Mouse (Mus musculus) pancreas, adult 10 weeks (tissue): ENCODE measurements around the gene Pds5a. TPM values are rescaled to one million over a fixed set of nuclear protein-coding genes. Genes with fewer than 3 reads are reported as not detected.

Source experiments
- polyA plus RNA-seq: library from polyadenylated mRNA; stranded (reverse); fragments of 350-450 nt; fragmentation: Illumina TruSeq; extraction: RNeasy Lipid Tissue Mini Kit (QIAGEN cat#74804); gene quantifications from one replicate; pipeline ENCODE4 v1.2.3, GENCODE M21; 2015; ENCODE audit warnings: low read depth, low replicate concordance; ENCODE audit not compliant: insufficient read depth

Gene Pds5a
- polyA plus RNA-seq, result 18.6 TPM

DNA sequence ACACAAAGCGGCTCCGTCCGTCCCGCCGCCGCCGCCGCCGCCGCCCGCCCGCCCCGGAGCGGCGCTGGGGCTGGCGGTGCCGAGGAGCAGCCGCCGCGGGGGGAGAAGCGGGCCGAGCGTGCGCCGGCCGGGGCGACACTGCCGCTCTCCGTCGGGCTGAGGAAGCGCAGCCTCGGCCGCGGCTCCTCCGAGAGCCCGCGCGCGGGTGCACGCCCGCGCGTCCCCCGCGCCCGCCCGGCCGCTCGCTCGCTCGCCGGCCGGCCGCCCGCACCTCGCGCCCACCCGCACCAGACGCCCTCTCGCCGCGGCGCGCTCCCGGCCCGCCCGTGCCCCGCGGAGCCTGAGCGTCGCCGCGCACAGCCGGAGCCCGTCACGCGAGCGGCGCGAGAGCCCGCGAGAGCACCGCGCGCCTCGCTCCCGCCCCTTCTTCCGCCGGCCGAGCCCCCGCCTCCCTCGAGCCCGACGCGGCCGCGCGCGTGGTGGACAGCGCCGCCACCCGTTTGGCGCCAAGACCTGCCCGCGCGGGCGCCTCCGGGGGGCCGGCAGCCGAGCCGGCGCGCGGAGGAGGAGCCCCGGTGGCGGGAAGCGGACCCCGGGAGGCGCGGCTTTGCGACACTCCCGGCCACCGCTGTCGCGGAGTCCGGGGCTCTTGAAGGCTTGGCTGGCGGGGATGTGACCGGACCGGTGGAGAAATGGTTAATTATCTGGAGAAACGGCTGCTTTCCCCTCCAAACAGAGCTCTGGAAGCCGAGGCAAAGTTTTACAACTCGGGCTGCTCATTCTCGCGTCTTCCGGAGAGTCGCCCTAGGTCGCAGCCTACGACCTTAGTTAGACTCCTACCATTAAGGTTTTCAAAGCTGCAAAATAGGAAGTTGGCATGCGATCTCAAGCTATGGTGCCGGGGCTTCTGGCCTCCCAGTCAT is at the start of gene Pds5a:
Gene Pds5a, minus strand, starts transcription at position 438 of the 923 bp plus-strand sequence.

Other genes starting within 250 kb of the Pds5a start
- not detected for gene Gm43552, start 205.4 kb downstream of the Pds5a start, polyA plus RNA-seq
- 51.3 TPM for gene Smim14, start 161.1 kb downstream of the Pds5a start, polyA plus RNA-seq
- gene Ube2k, start 161.0 kb downstream of the Pds5a start, polyA plus RNA-seq, result 15.6 TPM
- gene N4bp2, start 65.2 kb upstream of the Pds5a start, polyA plus RNA-seq, result 2.1 TPM
- 0.20 TPM for gene Rhoh, start 162.9 kb upstream of the Pds5a start, polyA plus RNA-seq
- gene Chrna9, start 236.6 kb upstream of the Pds5a start, polyA plus RNA-seq, result not detected